Mouse (Mus musculus) bone marrow, adult 2 months (tissue): ENCODE measurements around the gene Gm28043.

Experiments used
- CTCF ChIP-seq: fragments of 200-500 bp; IDR thresholded peaks from 2 replicates; pipeline ENCODE4 v1.5.1; 2011; ENCODE audit warnings: low read length, control low read depth; ENCODE audit not compliant: control insufficient read depth, insufficient read depth
- POLR2A ChIP-seq: fragments of 200-500 bp; IDR thresholded peaks from 2 replicates; pipeline ENCODE4 v1.6.1; 2011; ENCODE audit warnings: low read depth, mild to moderate bottlenecking, control low read depth, low read length, borderline replicate concordance; ENCODE audit not compliant: control insufficient read depth

DNA sequence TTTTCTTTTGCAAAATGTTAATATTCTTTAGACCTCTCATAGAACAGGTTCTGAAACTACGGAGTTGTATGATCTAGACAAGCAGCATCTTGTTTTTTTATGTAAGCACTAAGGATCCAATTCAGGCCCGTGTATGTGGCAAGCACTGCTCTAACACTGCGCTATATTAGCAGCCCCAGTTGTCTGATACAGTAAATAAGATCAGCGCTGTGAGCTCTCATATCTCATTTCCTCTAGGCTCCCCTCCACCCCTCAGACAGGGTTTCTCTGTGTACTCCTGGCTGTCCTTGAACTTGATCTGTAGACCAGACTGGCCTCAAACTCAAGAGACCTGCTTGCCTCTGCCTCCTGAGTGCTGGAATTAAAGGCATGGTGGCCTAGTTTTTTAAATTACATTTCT, 54.4 kb downstream of the Gm28043 start:
- TF ChIP-seq POLR2A: no peak
- TF ChIP-seq CTCF: no peak
